Mouse (Mus musculus): ENCODE measurements around the gene U90926.
"Not testable (repeated sequence)": the region's sequence is repeated elsewhere in the genome, so short reads cannot be mapped to it uniquely, and the experiment has no call there.

Gene U90926

DNA sequence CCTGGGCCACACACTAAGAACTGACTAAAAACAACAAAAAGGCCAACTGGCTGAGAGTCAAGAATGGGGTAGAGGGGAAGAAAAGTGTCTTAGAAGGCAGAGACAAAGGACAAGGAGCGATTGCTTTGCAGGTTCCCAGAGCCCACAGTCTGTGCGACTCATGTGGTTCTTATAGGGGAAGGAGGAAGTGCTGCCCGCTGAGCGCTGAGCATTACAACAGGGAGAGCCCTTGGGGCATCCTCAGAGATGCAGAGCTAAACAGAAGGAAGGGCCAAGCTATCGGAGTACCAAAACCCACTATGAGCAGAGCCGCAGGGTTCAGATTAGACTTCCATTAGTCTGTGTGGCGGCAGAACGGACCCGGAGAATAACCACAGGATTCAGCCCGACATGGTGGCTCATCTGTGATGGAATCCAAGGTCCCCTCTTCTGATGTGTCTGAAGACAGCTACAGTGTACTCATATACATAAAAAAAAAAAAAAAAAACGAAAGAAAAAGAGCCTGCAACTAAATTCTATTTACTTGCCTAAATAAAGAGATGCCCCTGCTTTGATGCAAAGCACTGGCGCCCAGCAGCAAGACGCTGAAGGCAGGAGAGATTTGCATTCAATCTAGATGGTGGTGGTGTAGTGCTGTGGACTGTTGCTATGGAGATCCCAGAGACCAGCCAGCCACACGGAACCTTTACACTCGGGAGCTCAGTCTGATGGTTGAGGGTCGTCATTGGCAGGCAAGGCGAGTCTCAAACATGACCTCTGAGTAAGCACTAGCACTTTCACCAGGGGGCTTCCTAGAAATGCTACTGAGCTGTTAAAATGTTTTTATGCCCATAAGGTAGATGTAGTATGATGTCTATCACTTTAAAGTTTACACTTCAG is 3.9 kb upstream of the U90926 start:
- no peak for DNase-seq (ENCODE audit: low spot score in 2 of 2)

DNA sequence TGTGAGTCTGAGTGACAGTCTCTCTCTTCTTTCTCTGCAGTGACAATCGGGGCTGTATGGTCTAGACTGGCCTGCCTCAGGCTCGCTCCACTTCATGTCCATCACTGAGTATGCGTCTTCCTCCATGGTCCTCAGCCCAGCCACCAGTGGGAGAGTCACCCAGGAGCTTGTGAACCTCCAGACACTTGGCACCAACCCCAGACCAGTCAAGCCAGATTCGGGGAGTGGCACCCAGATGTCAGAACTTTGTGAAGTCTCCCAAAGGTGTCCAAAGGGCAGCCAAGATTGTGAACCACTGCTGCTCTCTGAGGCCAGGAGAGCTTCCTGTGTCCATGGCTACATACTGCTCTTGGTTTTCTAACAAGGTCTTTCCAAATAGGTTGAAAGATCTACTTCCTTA is 3.0 kb downstream of the U90926 start:
- no peak for DNase-seq (ENCODE audit: low spot score in 2 of 2)

GRCm38 (mm10) chr5:92210205-92210604 is 5.0 kb downstream of the U90926 start:
- no peak for DNase-seq (ENCODE audit: low spot score in 2 of 2)

GRCm38 (mm10) chr5:92206121-92206520 is 9.1 kb downstream of the U90926 start:
- no peak for DNase-seq (ENCODE audit: low spot score in 2 of 2)

DNA sequence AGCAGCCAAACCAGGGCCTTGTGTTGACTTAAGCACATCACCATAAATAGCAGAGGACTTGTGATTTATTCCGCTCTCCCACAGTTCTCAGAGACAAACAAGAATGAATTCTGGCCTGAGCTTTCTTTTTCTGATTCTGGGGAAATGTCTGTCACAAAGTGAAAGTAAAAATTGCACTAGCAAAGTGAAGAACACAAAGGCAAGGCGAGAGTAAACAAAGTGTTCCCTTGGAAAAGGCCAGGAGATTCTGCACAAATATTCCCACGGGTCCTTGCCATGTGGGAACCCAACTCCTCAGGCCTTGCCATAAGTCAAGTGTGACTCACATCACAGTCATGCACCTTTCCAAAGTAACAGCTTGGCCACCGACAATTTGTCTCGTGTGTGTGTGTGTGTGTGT is 9.5 kb downstream of the U90926 start:
- no peak for DNase-seq (ENCODE audit: low spot score in 2 of 2)

DNA sequence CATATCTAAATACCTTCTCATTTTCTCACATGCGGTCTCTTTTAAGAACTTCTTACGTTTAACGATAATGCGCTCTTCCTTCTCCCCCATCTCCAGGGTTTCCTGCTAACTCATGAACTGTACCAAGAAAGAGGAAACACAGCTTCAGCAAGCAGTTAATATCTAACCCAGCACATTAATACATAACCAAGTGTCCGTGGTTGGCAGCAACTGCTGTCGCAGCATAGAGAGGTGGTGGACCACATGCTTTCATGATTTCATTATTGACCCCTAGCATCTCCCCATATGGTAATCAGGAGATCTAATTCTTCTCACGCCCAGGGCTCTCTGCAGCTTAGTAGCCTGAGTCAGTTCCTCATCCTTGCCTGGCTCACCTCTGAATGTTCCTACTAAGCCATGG is 10.0 kb downstream of the U90926 start:
- DNase-seq (ENCODE audit: low spot score in 2 of 2): no peak

GRCm38 (mm10) chr5:92204162-92205036 is 10.8 kb downstream of the U90926 start:
- no peak for DNase-seq (ENCODE audit: low spot score in 2 of 2)

GRCm38 (mm10) chr5:92198266-92198665 is 16.9 kb downstream of the U90926 start:
- no peak for DNase-seq (ENCODE audit: low spot score in 2 of 2)

DNA sequence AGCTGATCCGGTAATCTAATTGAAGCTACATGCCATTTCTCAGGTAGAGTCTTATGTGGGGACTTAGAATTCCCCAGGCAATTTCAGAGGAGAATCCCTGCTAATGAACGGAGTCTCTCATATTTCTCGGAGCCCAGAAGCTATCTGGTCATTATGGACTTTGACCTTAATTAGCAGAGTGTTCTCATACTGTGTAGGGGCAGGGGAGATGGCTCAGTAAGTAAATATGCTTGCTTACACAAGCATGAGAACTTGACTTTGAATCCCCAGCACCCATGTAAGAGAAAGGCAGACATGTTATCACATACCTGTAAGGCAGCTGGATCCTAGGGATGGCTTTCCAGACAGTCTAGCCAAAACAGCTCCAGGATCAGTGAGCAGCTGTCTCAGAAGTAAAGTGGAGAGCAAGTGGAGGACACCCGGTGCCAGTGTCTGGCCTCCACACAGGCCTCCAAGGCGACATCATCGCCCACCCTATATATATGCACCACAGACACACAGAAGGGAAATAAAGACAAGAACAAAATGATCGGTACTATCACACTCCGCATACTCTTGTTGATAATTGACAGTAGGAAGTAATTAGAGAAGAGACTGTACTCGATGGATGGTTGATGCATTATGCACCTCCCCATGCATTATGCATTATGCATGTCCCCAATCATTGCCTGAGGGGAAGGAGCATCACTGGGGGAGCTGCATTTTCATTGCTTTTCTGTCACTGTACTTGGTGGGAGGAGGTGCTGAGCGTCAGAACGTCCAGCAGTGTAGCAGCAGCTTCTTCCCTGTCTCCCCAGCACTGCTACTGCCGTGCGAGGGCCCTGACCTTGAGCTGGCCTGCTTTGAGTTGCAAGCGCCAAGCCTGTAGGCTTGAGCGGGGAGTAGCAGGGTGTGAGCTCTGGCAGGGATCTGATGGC is 18.1 kb downstream of the U90926 start:
- DNase-seq (ENCODE audit: low spot score in 2 of 2): no peak

DNA sequence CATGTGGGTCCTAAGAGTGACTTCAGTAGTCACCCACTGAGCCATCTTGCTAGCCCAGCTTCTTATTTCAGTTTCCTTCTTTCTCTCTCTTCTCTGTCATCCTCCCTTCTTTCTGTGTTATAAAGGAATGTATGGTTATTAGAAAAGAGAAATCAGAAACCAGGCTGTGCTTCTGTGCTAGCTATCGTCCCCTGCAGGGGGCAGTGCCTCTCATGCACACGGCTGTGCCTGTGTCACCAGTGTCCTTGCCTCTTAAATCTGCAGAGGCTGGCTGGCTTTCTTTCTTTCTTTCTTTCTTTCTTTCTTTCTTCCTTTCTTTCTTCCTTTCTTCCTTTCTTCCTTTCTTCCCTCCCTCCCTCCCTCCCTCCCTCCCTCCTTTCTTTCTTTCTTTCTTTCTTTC is 19.5 kb downstream of the U90926 start:
- not testable (repeated sequence) for DNase-seq (ENCODE audit: low spot score in 2 of 2)

- DNase-seq (ENCODE audit: low spot score in 2 of 2): no peak
These were observed 26.2 kb downstream of the U90926 start for GRCm38 (mm10) chr5:92188881-92189483.

DNA sequence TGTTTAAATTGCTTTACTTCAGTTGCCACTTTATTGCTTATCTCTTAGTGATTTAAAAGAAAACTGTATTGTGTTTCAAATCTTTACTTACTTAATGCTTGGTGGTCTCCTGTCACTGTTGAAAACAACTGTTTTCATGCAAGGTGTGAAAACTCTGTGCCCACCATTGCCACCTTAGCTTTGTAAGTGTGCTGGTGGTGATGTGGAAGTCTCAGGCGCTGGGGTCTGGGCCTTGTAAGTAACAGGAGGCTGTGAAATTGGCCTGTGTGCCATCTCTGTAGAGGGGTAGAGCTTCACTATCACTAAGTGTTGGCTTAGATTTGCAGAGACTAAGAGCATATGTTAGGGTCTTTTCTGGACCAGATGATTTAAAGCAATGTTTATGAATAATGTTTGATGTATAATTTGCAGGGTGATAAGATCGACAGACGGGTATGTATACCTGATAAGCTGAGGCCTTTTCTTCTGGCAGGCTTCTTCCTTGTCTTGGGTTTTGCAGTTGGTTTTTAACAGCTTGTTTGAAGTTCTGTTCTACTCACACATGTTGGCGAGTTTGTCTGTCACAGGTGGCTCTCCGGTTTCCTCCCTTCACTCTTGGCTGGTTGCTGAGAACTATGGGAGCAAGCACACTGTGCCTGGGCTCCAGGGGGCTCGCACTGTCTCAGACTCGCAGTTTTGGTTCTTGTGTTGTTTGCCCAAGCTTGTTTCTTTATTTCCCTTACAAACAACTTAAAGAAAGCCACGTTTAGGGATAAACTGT is 32.0 kb downstream of the U90926 start:
- DNase-seq (ENCODE audit: low spot score in 2 of 2): no peak

- DNase-seq (ENCODE audit: low spot score in 2 of 2): no peak
These were observed 49.2 kb downstream of the U90926 start for GRCm38 (mm10) chr5:92165976-92166375.
